Mouse (Mus musculus): ENCODE data around the gene Wtip.

DNA sequence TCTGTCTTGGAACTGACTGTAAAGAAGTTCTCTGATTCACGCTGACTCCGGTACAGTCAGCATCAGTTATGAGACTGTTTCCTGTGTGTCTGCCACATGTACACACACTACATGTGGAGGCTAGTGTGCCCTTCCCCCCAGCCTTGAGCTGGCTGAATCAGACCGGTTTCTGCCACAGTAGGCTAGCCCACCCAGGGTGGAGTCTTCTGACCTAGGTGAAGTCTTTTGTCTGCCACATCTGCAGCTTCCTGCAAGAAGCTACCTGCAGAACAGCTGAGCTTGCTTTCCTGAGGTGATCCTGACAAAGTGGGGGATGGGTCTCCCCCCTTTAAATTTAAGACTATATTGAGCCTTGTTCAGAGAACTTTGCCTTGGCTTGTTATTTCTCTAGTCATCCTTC, 36.4 kb upstream of the Wtip start, which contains the start of gene Uba2:
- no peak for TF ChIP-seq CTCF (IDR thresholded peaks at IDR 0.05; ENCODE audit: borderline replicate concordance, extremely low read depth, insufficient read depth, insufficient read length)
- no peak for TF ChIP-seq POLR2A (IDR thresholded peaks at IDR 0.05; ENCODE audit: borderline replicate concordance, extremely low read depth, insufficient read depth, insufficient read length, poor library complexity, severe bottlenecking)

All from brain, embryonic 14.5 days (tissue).